In the genomic region with DNA sequence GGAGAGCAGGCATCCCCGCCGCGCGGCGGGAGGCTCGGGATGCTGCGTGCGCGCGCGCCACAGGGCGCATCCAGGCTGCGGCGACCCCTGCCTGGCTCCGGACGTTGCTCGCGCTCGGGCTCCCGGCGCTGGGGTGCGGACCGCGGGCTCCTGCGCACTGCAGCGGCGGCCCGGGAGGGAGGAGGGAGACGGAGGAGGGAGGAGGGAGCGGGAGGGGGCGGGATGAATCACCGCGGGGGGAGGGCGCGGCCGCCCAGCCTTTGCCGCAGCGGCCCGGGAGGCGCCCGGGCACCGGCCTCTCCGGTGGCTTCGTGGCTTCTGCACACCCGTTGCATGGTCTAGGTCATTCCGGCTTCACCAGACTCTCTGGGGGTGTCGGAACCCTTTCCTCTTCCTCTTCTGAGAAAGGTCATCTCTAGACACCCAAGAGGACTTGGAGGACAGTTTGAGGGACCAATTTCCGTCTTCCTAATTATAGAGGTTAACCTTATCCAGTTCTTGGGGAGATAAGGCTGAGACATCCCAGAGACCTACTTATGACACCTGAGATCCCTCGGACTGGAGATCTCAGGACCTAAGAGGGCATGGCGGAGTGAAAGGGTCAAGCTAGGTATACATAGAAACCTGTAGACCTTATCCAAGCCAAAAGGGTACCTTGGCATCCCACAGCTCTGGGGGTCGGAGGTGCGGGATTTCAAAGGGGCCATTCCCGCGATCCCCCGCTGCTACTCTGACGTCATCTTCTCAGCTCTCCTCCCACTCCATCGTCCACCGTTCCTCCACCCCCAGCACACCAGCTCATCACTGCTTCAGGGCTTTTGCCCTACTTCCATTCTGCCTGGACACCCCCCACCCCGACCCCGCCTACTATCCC, we compare ENCODE assay signal across 8 mouse cellular contexts. TPM values are rescaled to one million over a fixed set of nuclear protein-coding genes. Genes with fewer than 3 reads are reported as not detected.
DNase-seq lines count a peak whose midpoint lies in the region; ATAC-seq and TF ChIP-seq lines count a peak whose summit lies in the region.

A gene (minus strand): TSS at position 153 of the 874 bp plus-strand sequence.

- H3K9ac ChIP-seq in intestine, embryonic 16.5 days (ENCODE audit: low read depth, low read length), result peak within 1 kb of the TSS; percentile 63
- peak within 1 kb of the TSS; percentile 39 for H3K9ac ChIP-seq in liver, embryonic 12.5 days

- peaks cover 12% of the 10 kb centered on the region for H3K4me1 ChIP-seq in testis, adult 2 months (ENCODE audit: control insufficient read depth, insufficient read depth, low read length)
- peaks cover 3% of the 10 kb centered on the region; the same call in 1 of the 2 replicates for H3K4me1 ChIP-seq in cortical plate, adult 2 months (ENCODE audit: control insufficient read depth, insufficient read depth, low read length)
- H3K4me1 ChIP-seq in intestine, embryonic 16.5 days (ENCODE audit: control insufficient read depth, insufficient read depth, low read length), result peaks cover 11% of the 10 kb centered on the region
- peaks cover 11% of the 10 kb centered on the region; the same call in 1 of the 2 replicates for H3K4me1 ChIP-seq in liver, embryonic 12.5 days

- peak within 1 kb of the TSS; percentile 98 for H3K4me2 ChIP-seq in intestine, embryonic 16.5 days (ENCODE audit: low read depth, low read length)
- H3K4me2 ChIP-seq in liver, embryonic 12.5 days, result peak within 1 kb of the TSS; percentile 73

- H3K36me3 ChIP-seq in testis, adult 2 months (ENCODE audit: control insufficient read depth, insufficient read depth, low read length), result no peaks in the 10 kb centered on the region
- H3K36me3 ChIP-seq in intestine, embryonic 16.5 days (ENCODE audit: control insufficient read depth, insufficient read depth, low read length), result peaks cover 3% of the 10 kb centered on the region; the same call in 1 of the 2 replicates
- H3K36me3 ChIP-seq in liver, embryonic 12.5 days, result peaks cover 40% of the 10 kb centered on the region

- peak within 1 kb of the TSS; percentile 70 for H3K4me3 ChIP-seq in testis, adult 2 months (ENCODE audit: control insufficient read depth, low read depth, low read length)
- H3K4me3 ChIP-seq in cortical plate, adult 2 months (ENCODE audit: insufficient read depth, low read length), result peak within 1 kb of the TSS; percentile 84
- peak within 1 kb of the TSS; percentile 61 for H3K4me3 ChIP-seq in intestine, embryonic 16.5 days (ENCODE audit: low read length)
- H3K4me3 ChIP-seq in liver, embryonic 12.5 days, result peak within 1 kb of the TSS; percentile 54

- ATAC-seq in granulocyte monocyte progenitor cell, adult 5-6 weeks (replicated peaks; ENCODE audit: poor library complexity, severe bottlenecking), result peak; percentile 25
- ATAC-seq in intestine, embryonic 16.5 days, result peak; percentile 69
- no peak; the same call in 1 of the 2 replicates for ATAC-seq in liver, embryonic 12.5 days

- H3K9me3 ChIP-seq in intestine, embryonic 16.5 days (ENCODE audit: control insufficient read depth, low read length), result no peaks in the 10 kb centered on the region
- H3K9me3 ChIP-seq in liver, embryonic 12.5 days (replicated peaks), result no peaks in the 10 kb centered on the region

- no peak within 1 kb of the TSS for H3K27ac ChIP-seq in testis, adult 2 months (ENCODE audit: control insufficient read depth, insufficient read depth, low read depth, low read length)
- H3K27ac ChIP-seq in cortical plate, adult 2 months (ENCODE audit: insufficient read depth, low read length), result peak within 1 kb of the TSS; percentile 99
- no peak within 1 kb of the TSS for H3K27ac ChIP-seq in intestine, embryonic 16.5 days (ENCODE audit: low read length)
- H3K27ac ChIP-seq in liver, embryonic 12.5 days, result no peak within 1 kb of the TSS

- WGBS in intestine, embryonic 16.5 days, result 1% methylated on average over 57 of the region's 60 CpGs
- 3% methylated on average over 37 of the region's 60 CpGs for WGBS in liver, embryonic 12.5 days (ENCODE audit: insufficient replicate concordance)

- TF ChIP-seq CTCF in testis, adult 2 months (IDR thresholded peaks at IDR 0.05; ENCODE audit: control insufficient read depth, insufficient read depth, insufficient replicate concordance, low read depth, low read length), result no peak
- no peak for TF ChIP-seq CTCF in cortical plate, adult 2 months (IDR thresholded peaks at IDR 0.05; ENCODE audit: extremely low read depth, insufficient read depth, low read length)

- no peaks in the 10 kb centered on the region; the same call in 1 of the 2 replicates for H3K27me3 ChIP-seq in testis, adult 2 months (ENCODE audit: control insufficient read depth, insufficient read depth, low read length)
- peaks cover 31% of the 10 kb centered on the region for H3K27me3 ChIP-seq in intestine, embryonic 16.5 days (replicated peaks; ENCODE audit: control insufficient read depth, insufficient read depth, low read length)
- H3K27me3 ChIP-seq in liver, embryonic 12.5 days (replicated peaks), result peaks cover 55% of the 10 kb centered on the region

- no peak for DNase-seq in testis, postnatal 14 days (ENCODE audit: low spot score)
- DNase-seq in neural tube, embryonic 10.5 days (ENCODE audit: extremely low spot score, low spot score), result peak; percentile 47
- DNase-seq in adipocyte (ENCODE audit: low spot score), result no peak

- no peak for TF ChIP-seq POLR2A in testis, adult 2 months (IDR thresholded peaks at IDR 0.05; ENCODE audit: control insufficient read depth, low read depth, low read length)
- peak; percentile 47 for TF ChIP-seq POLR2A in cortical plate, adult 2 months (IDR thresholded peaks at IDR 0.05; ENCODE audit: extremely low read depth, insufficient read depth, low read length)

RNA-seq across cellular contexts. Expression of the gene that starts here (rescaled TPM):
- polyA plus RNA-seq in testis, adult 2 months (2012; rRNA removed), result 1.4 and 1.8 TPM in 2 replicates
- 1,195 and 1,252 TPM in 2 replicates for polyA plus RNA-seq in cortical plate, adult 2 months (2012; rRNA removed)
- total RNA-seq in granulocyte monocyte progenitor cell, adult 5-6 weeks (2014; fragmentation: Nextera tagmentation), result not detected in 2 replicates
- total RNA-seq in granulocyte monocyte progenitor cell, adult 5-6 weeks (2017), result not detected in 2 replicates
- polyA plus RNA-seq in intestine, embryonic 16.5 days (2015; fragmentation: Nextera tagmentation; extraction: Ambion mirVana), result 0.16 and 1.0 TPM in 2 replicates
- polyA plus RNA-seq in liver, embryonic 12.5 days (2016; fragmentation: Nextera tagmentation; extraction: Ambion mirVana), result 0.97 and 1.2 TPM in 2 replicates

Comparison
In these comparisons a context has a peak if more than half of its experiments do, and no peak if none do; other contexts are left out.
1. RNA of the gene that starts here (polyA plus RNA-seq): 1,195 to 1,252 TPM in cortical plate, adult 2 months; 1.4 to 1.8 TPM in testis, adult 2 months, 0.97 to 1.2 TPM in liver, embryonic 12.5 days and 0.16 to 1.0 TPM in intestine, embryonic 16.5 days; every median in the first group is over 100 times any median in the second.
2. Peak in ATAC-seq in granulocyte monocyte progenitor cell, adult 5-6 weeks; RNA of the gene not detected or under 1 TPM.
3. Peak in every context shown above with its lines, with median percentiles within 50 percentile points of each other: H3K4me3 ChIP-seq.